Mouse (Mus musculus): ENCODE data around the gene Maats1. TPM values are rescaled to one million over a fixed set of nuclear protein-coding genes. Genes with fewer than 3 reads are reported as not detected.

Gene Maats1
- polyA plus RNA-seq, 1 experiment: not detected

DNA sequence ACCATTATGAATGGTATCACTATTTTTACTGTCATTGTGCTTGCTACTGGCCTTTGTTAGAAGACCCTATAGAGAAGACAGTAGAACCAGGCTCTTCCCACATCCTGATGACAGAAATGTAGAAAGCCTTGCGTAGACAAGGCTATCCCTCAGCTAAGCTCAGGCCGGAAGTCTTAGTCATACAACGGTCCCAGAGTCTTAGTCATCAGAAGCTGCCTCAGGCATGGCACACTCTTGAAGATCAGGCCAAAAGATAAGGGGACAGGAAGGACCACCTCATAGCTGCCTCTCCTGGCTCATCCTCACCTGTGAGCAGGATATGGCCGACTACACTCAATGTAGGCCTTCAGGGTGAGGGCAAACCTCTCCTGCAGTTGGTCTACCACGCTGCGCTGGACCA lies 91.5 kb downstream of the Maats1 start:
- TF ChIP-seq GATA1 (IDR thresholded peaks at IDR 0.05; ENCODE audit: borderline replicate concordance, low read length) (no peak), FLI1 (IDR thresholded peaks at IDR 0.05; ENCODE audit: low read length) (no peak)
- peaks cover 2% of the 10 kb centered on the region for H3K36me3 ChIP-seq (replicated peaks; ENCODE audit: low read length)
- H3K27me3 ChIP-seq (replicated peaks): peaks cover 40% of the 10 kb centered on the region
- H3K9me3 ChIP-seq: no peaks in the 10 kb centered on the region
- no peak overlapping the region for H3K4me3 ChIP-seq (replicated peaks)
- peaks cover 13% of the 10 kb centered on the region for H3K4me1 ChIP-seq

DNA sequence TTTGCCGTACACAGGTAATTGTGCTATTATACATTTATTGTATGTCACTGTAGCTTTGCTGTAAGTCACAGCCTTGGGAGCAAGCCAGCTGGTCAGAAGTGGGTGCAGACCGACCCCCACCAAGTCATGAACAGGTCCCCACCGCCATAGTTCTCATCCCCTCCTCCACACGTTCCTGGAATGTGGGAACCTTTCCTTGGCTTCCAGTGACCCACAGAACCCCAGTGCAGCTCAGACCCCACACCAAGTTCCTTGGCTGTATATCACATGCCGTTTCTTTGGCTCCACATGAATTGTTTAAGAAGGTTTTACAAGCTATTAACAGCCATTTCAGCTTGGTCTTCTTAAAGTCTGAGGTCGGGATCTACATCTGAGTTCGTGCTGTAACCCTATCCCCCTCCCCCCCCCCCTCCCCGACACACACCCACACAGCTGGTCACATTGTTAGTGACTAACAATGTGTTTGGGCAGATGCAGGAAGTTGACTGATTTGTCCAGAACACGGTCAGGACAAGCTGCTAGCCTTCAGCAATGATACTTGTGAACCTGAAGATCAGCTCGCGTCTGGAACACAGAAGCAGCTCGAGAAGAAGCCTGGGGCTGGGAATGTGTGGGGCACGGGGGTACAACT lies 93.5 kb downstream of the Maats1 start:
- H3K4me3 ChIP-seq (replicated peaks): no peak overlapping the region
- H3K27me3 ChIP-seq (replicated peaks): peaks cover 30% of the 10 kb centered on the region
- no peak for TF ChIP-seq FLI1 (IDR thresholded peaks at IDR 0.05; ENCODE audit: low read length)
- no peak for TF ChIP-seq GATA1 (IDR thresholded peaks at IDR 0.05; ENCODE audit: borderline replicate concordance, low read length)
- peaks cover 14% of the 10 kb centered on the region for H3K36me3 ChIP-seq (replicated peaks; ENCODE audit: low read length)
- peaks cover 13% of the 10 kb centered on the region for H3K4me1 ChIP-seq
- H3K9me3 ChIP-seq: no peaks in the 10 kb centered on the region

Other genes starting within 250 kb of the Maats1 start
- not detected in 2 replicates for gene Nr1i2, start 47.3 kb downstream of the Maats1 start, polyA plus RNA-seq (2012; ENCODE audit: insufficient read depth, low replicate concordance)
- gene Cox17, start 4.8 kb upstream of the Maats1 start, polyA plus RNA-seq (2012; ENCODE audit: insufficient read depth, low replicate concordance): 25.9 and 292 TPM in 2 replicates
- 272 and 1,896 TPM in 2 replicates for gene Gm21987, start 4.9 kb upstream of the Maats1 start, polyA plus RNA-seq (2012; ENCODE audit: insufficient read depth, low replicate concordance)
- 2.8 and 5.0 TPM in 2 replicates for gene Popdc2, start 20.1 kb upstream of the Maats1 start, polyA plus RNA-seq (2012; ENCODE audit: insufficient read depth, low replicate concordance)
- gene Pla1a, start 91.0 kb upstream of the Maats1 start, polyA plus RNA-seq (2012; ENCODE audit: insufficient read depth, low replicate concordance): not detected in 2 replicates
- gene Adprh, start 110.6 kb upstream of the Maats1 start, polyA plus RNA-seq (2012; ENCODE audit: insufficient read depth, low replicate concordance): 423 and 659 TPM in 2 replicates
- gene Cd80, start 113.4 kb upstream of the Maats1 start, polyA plus RNA-seq (2012; ENCODE audit: insufficient read depth, low replicate concordance): 0.17 TPM in 1 of 2 replicates, not detected in the other
- gene Timmdc1, start 180.5 kb upstream of the Maats1 start, polyA plus RNA-seq (2012; ENCODE audit: insufficient read depth, low replicate concordance): 26.4 and 39.4 TPM in 2 replicates
- gene Poglut1, start 208.1 kb upstream of the Maats1 start, polyA plus RNA-seq (2012; ENCODE audit: insufficient read depth, low replicate concordance): 2.2 and 3.7 TPM in 2 replicates
- gene Tmem39a, start 216.6 kb upstream of the Maats1 start, polyA plus RNA-seq (2012; ENCODE audit: insufficient read depth, low replicate concordance): 6.5 and 10.3 TPM in 2 replicates